Mouse (Mus musculus) layer of hippocampus, adult 18-20 months (tissue): ENCODE data around the gene Tssk1. TPM values are rescaled to one million over a fixed set of nuclear protein-coding genes. Genes with fewer than 3 reads are reported as not detected.

ENCODE experiments used
- DNase-seq, 2 experiments: peaks; one replicate each; pipeline ENCODE4 v3.0.0; 2022; ENCODE audit warnings: low spot score in 2 of 2
- long read RNA-seq: library from polyadenylated mRNA; stranded (forward); transcript quantifications from one replicate; pipeline ENCODE4 v2.0.0, GENCODE M21; 2021
- total RNA-seq, 2 experiments: library from RNA; stranded (reverse); gene quantifications; 2 replicates each; pipeline ENCODE4 v1.2.3; 2021

The Tssk1 gene
- not detected for total RNA-seq
- long read RNA-seq: 0 reads

GRCm38 (mm10) chr16:17893923-17894322 lies at the start of gene Tssk1:
Tssk1 (plus strand) TSS chr16:17894223.
- DNase-seq: no peak

DNA sequence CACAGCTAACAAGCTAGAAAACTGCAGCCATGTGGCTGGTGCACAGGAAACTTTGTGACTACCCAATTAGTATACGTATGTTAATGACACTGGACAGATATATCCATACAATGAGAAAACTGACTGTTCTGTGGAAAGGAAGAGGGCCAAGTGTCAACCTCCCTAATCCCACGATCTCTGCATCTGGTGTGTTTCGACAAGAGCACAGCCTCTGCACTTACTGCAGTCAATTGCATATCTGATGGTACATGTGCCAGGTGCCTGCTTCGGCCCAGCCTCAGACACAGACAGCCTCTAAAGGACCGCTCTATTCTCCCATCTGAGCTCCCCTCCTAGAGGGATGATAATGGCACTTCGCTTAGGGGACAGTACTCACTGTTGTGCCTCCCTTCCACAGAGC lies 45.6 kb upstream of the Tssk1 start:
- DNase-seq: no peak

GRCm38 (mm10) chr16:17848928-17849327 lies 45.1 kb upstream of the Tssk1 start:
- peak in 1 of 2 experiments; percentile 84 for DNase-seq

GRCm38 (mm10) chr16:17849486-17849885 lies 44.5 kb upstream of the Tssk1 start:
- DNase-seq: no peak

GRCm38 (mm10) chr16:17851331-17851730 lies 42.7 kb upstream of the Tssk1 start:
- no peak for DNase-seq

- DNase-seq: peak in 1 of 2 experiments; percentile 37
Observed at GRCm38 (mm10) chr16:17851860-17852259, 42.2 kb upstream of the Tssk1 start.

DNA sequence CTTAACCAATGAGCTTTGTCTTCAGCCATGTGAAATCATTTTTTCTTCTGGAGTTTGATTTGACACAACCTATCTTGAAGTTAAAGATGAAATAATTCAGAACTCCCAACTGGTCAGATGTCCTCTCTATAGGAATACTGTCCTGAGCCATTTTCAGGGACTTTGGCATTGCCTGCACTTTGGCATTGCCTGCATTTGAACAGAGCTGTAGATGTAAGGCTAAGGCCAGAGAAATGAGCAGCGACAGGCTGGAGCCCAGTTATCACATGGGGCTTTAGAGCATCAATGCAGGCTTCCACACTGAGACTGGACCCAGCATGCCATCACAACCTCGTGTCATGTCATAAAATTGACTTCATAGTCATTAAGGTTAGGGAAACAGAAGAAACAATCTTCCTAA lies 40.8 kb upstream of the Tssk1 start:
- no peak for DNase-seq

DNA sequence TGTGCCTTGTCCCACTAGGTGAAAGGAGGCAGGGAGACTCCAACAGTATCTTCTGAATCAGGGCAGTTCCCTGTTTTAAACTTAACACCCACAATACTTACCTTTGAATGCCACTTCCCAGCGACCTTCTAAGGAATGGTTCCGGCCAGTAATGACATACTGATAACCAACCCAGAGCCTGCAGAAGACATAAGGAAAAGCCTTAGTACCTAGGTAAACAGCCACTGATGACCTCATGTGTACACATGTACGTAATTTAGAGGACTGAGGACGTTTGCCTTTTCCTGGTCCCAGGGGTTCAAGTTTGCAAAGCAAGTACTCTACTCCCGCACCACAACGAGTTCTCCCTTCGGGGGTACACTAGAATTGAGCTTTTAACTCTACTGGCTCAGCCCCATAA lies 36.9 kb upstream of the Tssk1 start:
- DNase-seq: no peak

DNA sequence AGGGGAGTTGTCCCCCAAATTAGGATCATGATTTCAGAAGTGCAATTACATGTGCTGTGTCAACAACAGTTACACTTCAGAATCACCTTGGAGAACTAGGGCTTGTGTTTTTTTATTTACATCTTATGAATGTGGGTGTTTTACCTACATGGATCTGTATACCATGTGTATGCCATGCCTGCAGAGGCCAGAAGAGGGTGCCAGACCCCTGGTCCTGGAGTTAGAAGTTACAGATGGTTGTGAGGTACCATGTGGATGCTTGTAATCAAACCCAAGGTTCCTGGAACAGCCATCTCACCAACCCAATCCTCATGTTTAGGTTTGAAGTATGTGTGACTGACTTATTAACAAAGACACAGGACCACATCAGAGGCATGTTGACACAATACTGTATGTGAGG lies 35.4 kb upstream of the Tssk1 start:
- no peak for DNase-seq

GRCm38 (mm10) chr16:17865293-17865692 lies 28.7 kb upstream of the Tssk1 start:
- DNase-seq: no peak

DNA sequence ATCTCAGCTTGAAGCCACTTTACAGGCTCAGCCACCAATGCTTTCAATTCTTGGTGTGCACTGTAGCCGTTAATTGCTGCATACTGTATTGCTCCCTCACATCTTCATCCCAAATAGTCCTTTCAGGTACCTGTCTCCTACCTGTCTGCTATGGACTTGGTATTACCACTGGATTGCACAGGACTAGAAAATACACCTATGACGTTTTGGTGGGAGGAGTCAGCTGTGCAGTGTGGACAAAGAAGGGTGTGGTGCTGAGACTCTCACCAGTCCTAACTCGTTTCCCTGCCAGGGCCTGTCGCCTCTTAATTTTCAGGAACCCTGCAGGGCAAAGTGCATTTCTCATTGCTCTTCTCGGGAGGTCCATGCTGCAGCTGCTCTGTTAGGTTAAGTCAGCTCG lies 28.3 kb upstream of the Tssk1 start:
- DNase-seq: no peak

DNA sequence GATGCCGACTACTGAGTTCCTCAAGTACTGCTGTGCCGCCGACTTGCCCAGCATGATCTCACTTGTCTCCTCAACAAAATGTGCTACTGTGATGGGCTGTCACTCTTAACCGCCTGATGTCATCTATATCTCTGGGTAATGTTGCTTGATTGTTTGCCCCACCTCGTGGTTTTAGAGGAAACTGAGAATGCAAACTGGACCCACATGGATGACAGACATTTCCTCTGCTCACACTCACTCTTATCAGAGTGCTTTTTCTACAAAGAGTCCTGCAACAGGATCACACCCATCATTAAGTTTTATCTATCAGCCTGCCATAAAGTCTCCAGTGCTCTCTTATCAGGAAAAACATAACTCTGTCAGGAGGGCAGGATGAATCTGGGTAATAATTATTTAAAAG lies 22.8 kb upstream of the Tssk1 start:
- no peak for DNase-seq

- DNase-seq: no peak
Observed at GRCm38 (mm10) chr16:17872995-17873394, 21.0 kb upstream of the Tssk1 start.

DNA sequence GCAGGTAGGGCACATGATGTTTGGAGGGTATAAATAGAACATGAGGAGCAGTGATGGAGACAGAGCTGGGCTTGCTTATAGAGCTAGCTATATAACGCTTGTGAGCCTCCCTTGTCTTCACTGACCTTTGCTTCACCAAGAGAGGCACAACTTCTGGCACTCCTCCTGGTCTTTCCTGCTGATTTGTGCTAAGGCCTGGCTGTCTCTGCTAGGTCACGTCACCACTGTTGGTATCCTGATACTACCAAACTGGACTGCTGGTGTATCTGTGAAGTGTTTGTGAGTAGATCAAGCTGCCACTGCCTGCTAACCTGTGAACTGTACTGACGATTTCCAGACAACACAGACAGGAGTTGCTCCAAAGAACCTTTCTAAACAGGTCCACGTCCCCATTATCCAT lies 18.8 kb upstream of the Tssk1 start:
- DNase-seq: no peak

GRCm38 (mm10) chr16:17876096-17876495 lies 17.9 kb upstream of the Tssk1 start:
- DNase-seq: no peak

DNA sequence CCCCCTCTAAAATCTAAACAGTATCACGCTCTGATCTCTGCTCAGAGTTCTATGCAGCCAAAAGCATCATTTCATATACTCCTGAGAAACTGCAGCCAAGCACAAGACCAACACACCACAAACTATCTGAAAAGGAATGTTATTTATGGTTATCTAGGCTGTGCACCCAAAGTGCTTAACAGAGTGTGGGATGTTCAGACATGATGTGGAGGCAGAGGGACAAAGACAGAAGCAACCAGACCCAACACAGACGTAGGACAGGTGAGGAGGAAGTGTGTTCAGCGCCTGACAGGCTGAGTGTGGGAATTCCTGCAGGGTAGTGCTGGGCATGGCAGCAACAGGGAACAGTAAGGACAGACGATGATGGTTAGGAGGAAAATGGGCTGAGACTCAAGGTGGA lies 14.5 kb upstream of the Tssk1 start:
- DNase-seq: no peak

- no peak for DNase-seq
Observed at GRCm38 (mm10) chr16:17882196-17882595, 11.8 kb upstream of the Tssk1 start.

- no peak for DNase-seq
Observed at GRCm38 (mm10) chr16:17884116-17884515, 9.9 kb upstream of the Tssk1 start.

DNA sequence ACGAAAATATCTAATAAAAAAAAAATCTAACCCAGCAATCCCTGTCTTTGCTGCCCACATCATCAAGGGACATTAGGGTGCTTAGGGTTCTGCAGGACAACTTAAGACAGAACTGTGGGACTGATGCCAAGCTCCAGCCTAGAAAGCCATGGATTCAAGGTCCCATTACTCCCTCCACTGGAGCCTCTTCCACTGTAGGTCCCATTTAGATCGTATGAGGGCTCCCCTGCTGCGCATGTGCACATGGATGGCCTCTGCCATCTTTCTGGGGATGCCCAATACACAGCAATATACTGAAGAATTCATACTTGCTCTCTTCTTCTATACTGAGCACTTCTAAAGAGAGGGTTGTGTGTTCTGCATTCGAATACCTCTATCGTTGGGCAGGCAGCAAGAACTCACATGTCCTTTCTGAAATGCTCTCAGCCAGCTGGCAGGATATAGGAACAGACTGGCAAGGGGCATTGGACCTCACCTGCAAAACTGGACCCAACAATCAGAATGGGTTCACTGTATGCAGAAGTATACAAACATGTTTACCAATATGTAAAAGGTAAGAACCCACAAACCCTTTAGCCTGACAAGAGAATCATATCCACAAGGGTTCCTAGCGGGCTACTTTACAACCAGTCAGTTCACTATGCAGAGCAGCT lies 4.2 kb upstream of the Tssk1 start:
- no peak for DNase-seq

DNA sequence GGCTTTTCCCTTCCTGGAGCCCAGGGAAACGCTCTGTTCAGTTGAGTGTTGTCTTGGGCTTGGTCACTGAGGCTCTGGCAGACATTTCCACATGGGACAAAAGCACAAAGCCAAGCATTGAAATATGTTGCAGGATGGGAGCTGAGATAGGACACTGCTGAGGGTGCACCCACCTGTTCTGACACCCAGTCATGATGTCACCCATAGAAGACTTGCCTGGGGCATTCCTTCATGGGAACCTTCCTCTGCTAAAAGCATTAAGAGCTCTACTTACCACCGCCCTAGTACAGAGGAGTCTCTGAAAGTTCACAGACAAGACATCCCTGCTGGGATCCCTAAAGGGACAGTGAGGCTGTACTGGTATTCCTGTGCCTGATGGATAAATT lies 3.7 kb upstream of the Tssk1 start:
- DNase-seq: no peak

DNA sequence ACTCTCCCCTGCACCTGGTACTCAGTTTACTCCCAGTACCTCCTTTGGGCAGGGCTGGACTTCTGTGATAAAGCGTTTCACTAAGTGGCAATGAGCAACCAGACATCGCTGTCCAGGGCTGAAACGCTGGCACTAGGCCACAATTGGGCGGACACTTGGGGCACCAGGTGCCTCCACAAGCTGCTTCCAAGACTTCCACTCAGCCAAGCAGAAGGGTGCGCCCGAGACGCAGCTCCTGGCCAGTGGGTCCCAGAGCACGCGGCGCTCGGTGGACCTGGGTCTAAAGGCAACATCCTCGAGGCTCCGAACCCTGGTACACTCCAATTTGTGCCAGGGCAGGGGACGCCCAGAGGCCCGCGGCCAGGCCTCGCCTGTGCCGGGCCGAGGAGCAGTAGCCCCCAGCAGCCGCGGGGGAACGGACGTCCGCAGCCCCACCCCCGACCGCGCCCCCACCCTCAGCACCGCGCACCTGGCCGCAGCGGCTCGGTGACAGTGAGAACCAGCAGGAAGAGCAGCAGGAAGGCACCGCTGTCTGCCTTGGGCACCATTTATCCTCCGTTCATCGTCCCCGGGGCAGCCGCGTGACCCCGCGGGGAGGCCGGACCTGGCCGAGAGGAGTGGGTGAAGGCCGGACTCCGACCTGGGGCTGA lies 3.0 kb upstream of the Tssk1 start:
- peak; percentile 20 to 48 for DNase-seq

GRCm38 (mm10) chr16:17891567-17891959 lies 2.5 kb upstream of the Tssk1 start, which contains the start of gene Gm20518:
Gm20518 (minus strand) TSS chr16:17891671.
- peak; percentile 98 to 99 for DNase-seq

GRCm38 (mm10) chr16:17892606-17893005 lies 1.4 kb upstream of the Tssk1 start:
- no peak for DNase-seq
